Mouse (Mus musculus) embryonic facial prominence, embryonic 14.5 days (tissue): ENCODE data around the gene Pcna. TPM values are rescaled to one million over a fixed set of nuclear protein-coding genes. Genes with fewer than 3 reads are reported as not detected.
"Not testable (repeated sequence)": the region's sequence is repeated elsewhere in the genome, so short reads cannot be mapped to it uniquely, and the experiment has no call there.

Experiments used
- ATAC-seq: fragments of 200-750 bp; cut with Nextera tagmentation; 2 replicates; pipeline ENCODE4 v1.8.0; 2017; ENCODE audit warnings: low read depth, moderate number of reproducible peaks, moderate TSS enrichment
- DNase-seq: peaks from one replicate; pipeline ENCODE4 v3.0.0-alpha.2; 2015; ENCODE audit warnings: low spot score
- H3K27ac ChIP-seq: fragments of 300-500 bp; sonication (generic); replicated peaks from 2 replicates; pipeline ENCODE4 v1.5.1; 2014; ENCODE audit warnings: low read depth, mild to moderate bottlenecking, low read length, moderate library complexity
- H3K27me3 ChIP-seq: fragments of 300-500 bp; sonication (generic); replicated peaks from 2 replicates; pipeline ENCODE4 v1.6.1; 2014; ENCODE audit warnings: low read length; ENCODE audit not compliant: control insufficient read depth, insufficient read depth
- H3K36me3 ChIP-seq: fragments of 300-500 bp; sonication (generic); 2 replicates; pipeline ENCODE4 v1.6.1; 2014; ENCODE audit warnings: low read length, mixed read lengths; ENCODE audit not compliant: control insufficient read depth, insufficient read depth
- H3K4me1 ChIP-seq: fragments of 300-500 bp; sonication (generic); 2 replicates; pipeline ENCODE4 v1.6.1; 2014; ENCODE audit warnings: antibody characterized with exemption, low read length; ENCODE audit not compliant: control insufficient read depth, insufficient read depth
- H3K4me2 ChIP-seq: fragments of 300-500 bp; sonication (generic); 2 replicates; pipeline ENCODE4 v1.6.1; 2014; ENCODE audit warnings: low read depth, mild to moderate bottlenecking, low read length, moderate library complexity, mixed read lengths
- H3K4me3 ChIP-seq: fragments of 300-500 bp; sonication (generic); 2 replicates; pipeline ENCODE4 v1.5.1; 2014; ENCODE audit warnings: low read depth, mild to moderate bottlenecking, low read length
- H3K9ac ChIP-seq: fragments of 300-500 bp; sonication (generic); 2 replicates; pipeline ENCODE4 v1.6.1; 2014; ENCODE audit warnings: low read depth, mild to moderate bottlenecking, low read length, moderate library complexity, mixed read lengths
- H3K9me3 ChIP-seq: fragments of 300-500 bp; sonication (generic); 2 replicates; pipeline ENCODE4 v1.6.1; 2016; ENCODE audit warnings: low read length; ENCODE audit not compliant: control insufficient read depth
- WGBS: fragments of 180-500 bp; shearing (Covaris S2); extraction: QIAGEN DNeasy Blood & Tissue Kit; methylation state at CpG from one replicate; pipeline ENCODE4 v1.1.7; 2014; 5-methylcytosine and 5-hydroxymethylcytosine counted together
- polyA plus RNA-seq: library from polyadenylated mRNA; unstranded; fragments of >200 nt; fragmentation: Nextera tagmentation; extraction: Ambion mirVana; gene quantifications from 2 replicates; pipeline ENCODE4 v1.2.1, GENCODE M21; 2014

The Pcna gene
- polyA plus RNA-seq, result 222 and 238 TPM in 2 replicates

DNA sequence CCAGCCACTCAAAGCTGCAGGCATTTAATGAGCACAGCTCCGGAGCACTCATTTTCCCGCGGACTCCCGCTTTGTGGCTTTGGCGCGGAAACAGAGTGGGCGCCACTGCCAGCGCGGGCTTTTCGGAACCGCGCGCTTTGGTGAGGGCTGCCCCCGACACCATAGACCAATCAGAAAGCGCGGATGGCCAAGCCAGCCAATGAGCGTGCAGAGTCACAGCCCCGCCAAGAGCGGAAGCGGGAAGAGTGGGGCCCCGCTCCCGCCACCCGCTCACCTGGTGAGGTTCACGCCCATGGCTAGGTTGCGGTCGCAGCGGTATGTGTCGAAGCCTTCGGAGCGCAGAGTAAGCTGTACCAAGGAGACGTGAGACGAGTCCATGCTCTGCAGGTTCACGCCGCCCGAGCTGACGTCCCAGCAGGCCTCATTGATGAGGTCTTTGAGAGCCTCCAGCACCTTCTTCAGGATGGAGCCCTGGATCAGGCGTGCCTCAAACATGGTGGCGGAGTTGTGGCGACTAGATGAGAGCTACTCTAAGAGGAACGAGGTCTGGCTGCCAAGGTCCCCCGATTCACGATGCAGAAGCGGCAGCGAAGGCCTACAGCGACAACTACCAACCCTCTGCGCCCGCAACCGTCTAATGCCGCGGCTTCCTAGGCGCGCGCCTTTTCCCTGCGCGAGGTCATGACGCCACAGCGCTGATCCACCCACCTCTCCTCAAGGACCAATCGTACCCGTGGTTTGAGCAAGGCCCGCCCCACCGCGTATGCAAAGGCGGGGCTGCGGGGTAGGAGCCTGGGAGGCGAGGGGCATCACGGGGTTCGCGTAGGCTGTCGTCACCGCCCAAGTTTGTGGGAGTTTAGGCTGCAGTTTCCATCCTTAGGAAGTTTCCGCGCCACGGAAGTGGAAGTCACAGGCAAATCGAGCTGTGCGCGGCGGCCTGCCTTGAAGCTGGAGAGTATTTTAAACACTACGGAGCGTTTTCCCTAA is at the start of gene Pcna:
Gene Pcna, minus strand, starts transcription at position 773 of the 987 bp plus-strand sequence.
- ATAC-seq (peak; percentile 99), DNase-seq (peak; percentile 99)
- H3K9me3 ChIP-seq, result no peaks in the 10 kb centered on the region
- H3K4me2 ChIP-seq, result peak within 1 kb of the TSS; percentile 62
- peak within 1 kb of the TSS; percentile 93 for H3K27ac ChIP-seq
- under 1% methylated on average over 54 of the region's 79 CpGs for whole genome bisulfite sequencing
- peak within 1 kb of the TSS; percentile 54 for H3K4me3 ChIP-seq
- H3K27me3 ChIP-seq, result no peaks in the 10 kb centered on the region
- peaks cover 14% of the 10 kb centered on the region for H3K4me1 ChIP-seq
- peaks cover 33% of the 10 kb centered on the region for H3K36me3 ChIP-seq
- H3K9ac ChIP-seq, result peak within 1 kb of the TSS; percentile 67

DNA sequence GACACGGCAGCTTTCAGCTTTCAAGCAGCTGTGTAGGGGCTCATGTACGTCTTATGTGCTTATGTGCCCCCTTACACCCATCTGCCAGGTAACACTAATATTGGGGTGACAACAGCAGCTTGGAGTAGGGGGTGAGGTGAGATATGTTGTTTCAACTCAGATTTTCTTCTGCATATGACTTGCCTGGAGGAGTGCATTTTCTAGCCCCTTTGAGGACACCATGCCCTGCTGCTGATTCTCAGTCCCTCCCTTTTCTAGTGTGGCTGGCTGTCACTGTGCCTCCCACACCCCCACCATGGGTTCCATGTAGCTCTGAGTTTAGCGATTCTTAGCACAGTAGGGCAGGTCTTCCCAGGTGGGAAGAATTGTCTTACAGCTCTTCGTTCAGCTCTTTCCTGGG is 48.3 kb upstream of the Pcna start:
- Histone ChIP-seq H3K27ac (no peak overlapping the region), H3K4me2 (no peak overlapping the region), H3K9ac (no peak overlapping the region), H3K27me3 (no peaks in the 10 kb centered on the region), H3K9me3 (no peaks in the 10 kb centered on the region), H3K36me3 (peaks cover 74% of the 10 kb centered on the region), H3K4me3 (no peak overlapping the region), H3K4me1 (no peaks in the 10 kb centered on the region)
- WGBS, result 92% methylated on average over 4 of the region's 4 CpGs
- DNase-seq (no peak), ATAC-seq (no peak)

DNA sequence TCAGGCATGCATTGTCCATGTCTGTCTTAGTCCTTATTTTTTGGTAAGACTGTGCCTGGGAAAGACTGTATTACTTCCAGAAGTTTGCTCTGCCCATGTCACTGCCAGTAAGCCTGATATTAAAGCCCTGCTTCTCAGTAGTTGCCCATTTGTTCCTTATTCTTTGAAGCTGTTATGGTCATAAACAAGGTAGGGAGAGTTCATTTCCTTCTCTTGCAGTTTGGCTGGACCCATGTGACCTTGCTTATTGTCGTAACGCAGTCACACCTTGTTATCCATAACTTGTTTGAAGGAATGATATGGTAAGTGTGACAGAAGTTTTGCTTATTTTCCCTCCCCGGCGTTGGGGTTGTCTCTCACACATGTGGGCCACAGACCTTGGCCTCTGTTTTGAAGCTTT is 45.1 kb upstream of the Pcna start:
- Histone ChIP-seq H3K36me3 (peaks cover 86% of the 10 kb centered on the region), H3K4me2 (no peak overlapping the region), H3K27me3 (no peaks in the 10 kb centered on the region), H3K4me3 (no peak overlapping the region), H3K9ac (no peak overlapping the region), H3K27ac (no peak overlapping the region), H3K4me1 (no peaks in the 10 kb centered on the region), H3K9me3 (no peaks in the 10 kb centered on the region)
- DNase-seq, result no peak
- ATAC-seq, result no peak
- WGBS, result 89% methylated on average over 4 of the region's 4 CpGs

DNA sequence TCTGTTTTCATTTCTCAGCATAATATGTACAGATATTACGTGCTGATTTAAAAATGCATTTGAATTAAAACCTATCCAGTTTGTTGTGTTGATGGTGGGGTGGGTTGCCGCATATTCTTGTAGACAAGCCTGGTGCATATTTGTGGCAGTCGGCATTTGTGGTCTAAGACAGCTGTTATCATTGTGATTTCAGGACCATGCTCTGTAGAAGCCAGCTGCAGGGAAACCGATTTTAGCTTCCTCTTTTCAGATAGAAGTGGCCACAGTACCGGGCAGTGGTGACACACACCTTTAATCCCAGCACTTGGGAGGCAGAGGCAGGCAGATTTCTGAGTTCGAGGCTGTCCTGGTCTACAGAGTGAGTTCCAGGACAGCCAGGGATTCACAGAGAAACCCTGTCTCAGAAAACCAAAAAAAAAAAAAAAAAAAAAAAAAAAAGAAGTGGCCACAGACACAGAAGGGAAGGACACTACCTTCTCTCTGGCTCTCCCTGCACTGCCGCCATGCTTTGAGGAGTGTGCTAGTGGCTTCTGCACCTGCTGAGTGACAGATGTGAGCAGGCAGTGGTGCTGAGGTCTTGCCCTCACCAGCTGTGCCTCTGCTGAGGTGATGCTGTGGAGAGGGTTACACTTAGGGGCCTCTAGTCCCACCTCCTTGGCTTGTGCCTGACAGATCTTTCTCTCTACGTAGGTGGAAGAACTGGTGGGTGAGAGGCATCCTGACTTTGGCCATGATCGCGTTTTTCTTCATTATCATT is 40.8 kb upstream of the Pcna start:
- WGBS, result 89% methylated on average over 10 of the region's 10 CpGs
- peaks cover 54% of the 10 kb centered on the region for H3K36me3 ChIP-seq
- ATAC-seq (no peak), DNase-seq (no peak)
- H3K27me3 ChIP-seq, result no peaks in the 10 kb centered on the region
- no peak overlapping the region for H3K4me2 ChIP-seq
- no peaks in the 10 kb centered on the region for H3K4me1 ChIP-seq
- H3K9me3 ChIP-seq, result no peaks in the 10 kb centered on the region
- no peak overlapping the region for H3K27ac ChIP-seq
- H3K9ac ChIP-seq, result no peak overlapping the region
- H3K4me3 ChIP-seq, result no peak overlapping the region

DNA sequence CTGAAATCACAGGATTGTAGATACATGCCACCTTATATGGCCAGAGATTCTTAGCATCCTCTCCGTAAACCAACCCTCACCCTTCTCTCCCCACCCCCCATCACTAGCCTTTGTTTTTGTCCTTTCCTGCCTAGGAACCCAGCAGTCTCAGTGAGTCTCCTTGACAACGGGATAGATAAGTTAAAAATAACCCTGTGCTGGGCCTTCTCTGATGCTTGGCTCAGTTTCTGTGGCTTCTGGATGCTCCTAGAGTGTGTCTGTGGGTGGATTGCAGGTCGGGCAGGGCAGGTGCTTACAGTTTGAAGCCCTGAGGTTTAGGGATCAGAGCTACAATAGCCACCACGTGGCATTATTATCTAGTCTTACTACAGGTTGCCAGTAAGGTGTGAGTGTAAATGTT is 39.0 kb upstream of the Pcna start:
- H3K9ac ChIP-seq, result no peak overlapping the region
- H3K4me2 ChIP-seq, result no peak overlapping the region
- no peaks in the 10 kb centered on the region for H3K4me1 ChIP-seq
- H3K27ac ChIP-seq, result no peak overlapping the region
- 46% methylated on average over 4 of the region's 4 CpGs for WGBS
- ATAC-seq (no peak), DNase-seq (no peak)
- peaks cover 2% of the 10 kb centered on the region; the same call in 1 of the 2 replicates for H3K9me3 ChIP-seq
- H3K27me3 ChIP-seq, result no peaks in the 10 kb centered on the region
- H3K4me3 ChIP-seq, result no peak overlapping the region
- H3K36me3 ChIP-seq, result peaks cover 36% of the 10 kb centered on the region

DNA sequence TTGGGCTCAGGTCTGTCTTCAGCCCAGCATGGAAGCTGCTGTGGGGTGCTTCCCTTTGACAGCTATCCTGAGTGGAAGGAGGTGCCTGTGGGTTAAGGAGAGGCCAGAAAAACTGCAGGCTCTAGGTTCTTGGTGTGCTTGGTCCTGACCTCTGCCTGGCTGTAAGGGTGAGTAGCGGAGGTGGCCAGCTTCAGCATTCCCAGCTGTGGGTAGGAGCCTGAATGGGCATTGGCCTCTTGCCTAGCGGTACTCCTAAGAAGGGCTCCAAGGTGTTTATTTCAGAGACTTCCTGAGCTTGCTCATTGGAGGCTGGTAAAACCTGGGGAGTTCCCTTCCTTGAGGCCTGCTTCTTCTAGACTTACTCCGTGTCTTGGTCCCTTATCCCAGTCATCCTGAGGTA is 38.2 kb upstream of the Pcna start:
- Histone ChIP-seq H3K4me1 (no peaks in the 10 kb centered on the region), H3K36me3 (peaks cover 30% of the 10 kb centered on the region), H3K9me3 (peaks cover 9% of the 10 kb centered on the region; the same call in 1 of the 2 replicates), H3K9ac (no peak overlapping the region), H3K4me3 (no peak overlapping the region), H3K27ac (no peak overlapping the region), H3K4me2 (no peak overlapping the region), H3K27me3 (no peaks in the 10 kb centered on the region)
- no peak for ATAC-seq
- no peak for DNase-seq
- 63% methylated on average over 3 of the region's 3 CpGs for WGBS

DNA sequence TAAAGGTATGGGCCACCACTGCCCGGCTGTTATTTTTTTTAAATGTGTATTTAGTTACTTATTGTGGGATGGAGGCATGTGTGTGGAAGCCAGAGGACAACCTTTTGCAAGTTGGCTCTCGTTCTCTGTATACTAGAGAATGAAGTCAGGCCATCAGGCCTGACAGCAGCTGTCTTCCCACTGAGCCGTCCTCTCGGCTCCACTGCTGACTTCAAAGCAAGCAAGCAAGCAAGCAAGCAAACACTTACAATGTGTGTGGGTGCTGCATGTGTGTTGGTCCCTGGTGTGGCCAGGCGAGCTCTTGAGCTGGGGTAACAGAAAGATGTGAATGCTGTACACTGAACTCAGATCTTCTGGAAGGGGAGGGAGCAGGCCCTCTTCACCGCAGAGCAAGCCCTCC is 37.7 kb upstream of the Pcna start:
- 69% methylated on average over 6 of the region's 6 CpGs for WGBS
- peaks cover 25% of the 10 kb centered on the region for H3K36me3 ChIP-seq
- no peak for ATAC-seq

DNA sequence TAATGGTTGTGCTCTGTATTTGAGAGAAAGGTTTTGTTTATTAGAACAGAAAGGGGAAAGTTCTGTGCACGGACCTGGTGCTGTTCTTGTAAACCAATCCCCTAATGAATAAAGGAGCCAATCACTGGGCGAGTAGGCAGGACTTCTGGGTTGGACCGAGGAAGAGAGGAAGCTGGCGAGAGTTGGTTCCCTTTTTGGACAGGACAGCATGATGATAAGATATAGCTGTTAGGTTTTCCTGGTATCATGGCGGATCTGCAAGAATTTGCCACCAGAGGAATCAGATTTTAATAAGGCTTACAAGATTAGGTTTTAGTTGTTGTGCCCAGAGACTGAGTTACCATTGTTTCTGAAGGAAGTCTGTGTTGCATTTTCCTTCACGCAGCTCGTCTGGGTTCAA is 36.1 kb upstream of the Pcna start:
- WGBS, result 68% methylated on average over 5 of the region's 7 CpGs

More for the DNA sequence above, 37.7 kb upstream of the Pcna start:
- Histone ChIP-seq H3K4me3 (no peak overlapping the region), H3K4me1 (no peaks in the 10 kb centered on the region), H3K4me2 (no peak overlapping the region), H3K27me3 (no peaks in the 10 kb centered on the region), H3K27ac (no peak overlapping the region), H3K9me3 (peaks cover 9% of the 10 kb centered on the region; the same call in 1 of the 2 replicates), H3K9ac (no peak overlapping the region)
- DNase-seq, result no peak

More for the DNA sequence above, 36.1 kb upstream of the Pcna start:
- H3K4me1 ChIP-seq, H3K27me3 ChIP-seq, H3K27ac ChIP-seq, H3K9ac ChIP-seq, DNase-seq, H3K4me2 ChIP-seq, H3K4me3 ChIP-seq, H3K36me3 ChIP-seq, ATAC-seq, H3K9me3 ChIP-seq: not testable (repeated sequence)
